Mouse (Mus musculus): ENCODE measurements around the gene Cyp2c54.
"Not testable (repeated sequence)": the region's sequence is repeated elsewhere in the genome, so short reads cannot be mapped to it uniquely, and the experiment has no call there.

Cyp2c54 gene

DNA sequence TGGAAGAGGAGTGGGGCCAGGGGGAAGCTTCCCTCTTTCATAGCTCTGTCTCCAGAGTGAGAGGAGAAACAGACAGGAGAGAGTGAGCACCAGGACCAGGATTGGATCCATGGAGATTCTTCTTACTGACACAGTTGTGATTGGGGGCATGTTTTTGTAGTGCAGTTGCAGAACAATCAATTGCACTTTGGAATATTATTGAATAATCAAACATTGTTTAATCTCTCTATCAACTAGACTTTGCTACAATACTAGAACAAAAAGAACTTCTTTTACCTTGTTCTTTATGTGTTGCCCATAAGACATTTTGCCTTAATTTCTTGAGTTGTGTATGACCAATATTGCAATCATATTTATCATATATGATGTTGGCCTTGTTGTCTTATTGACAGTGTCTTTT lies at the start of gene Cyp2c54:
Gene Cyp2c54, minus strand, starts transcription at position 127 of the 400 bp plus-strand sequence.
- in situ Hi-C loops (cut with MboI; ENCODE audit: low sequenced_read_pairs): no loop called here

DNA sequence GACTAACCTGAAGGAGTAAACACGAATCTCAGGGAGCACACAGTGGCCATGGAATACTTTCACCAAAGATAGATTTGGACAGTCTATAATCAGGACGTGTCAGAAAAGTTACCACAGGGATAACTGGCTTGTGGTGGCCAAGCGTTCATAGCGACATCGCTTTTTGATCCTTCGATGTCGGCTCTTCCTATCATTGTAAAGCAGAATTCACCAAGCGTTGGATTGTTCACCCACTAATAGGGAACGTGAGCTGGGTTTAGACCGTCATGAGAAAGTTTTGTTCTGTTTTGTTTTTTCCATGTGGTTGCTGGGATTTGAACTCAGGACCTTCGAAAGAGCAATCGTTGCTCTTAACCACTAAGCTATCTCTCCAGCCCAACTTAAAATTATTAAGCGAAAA lies 46.0 kb upstream of the Cyp2c54 start:
- in situ Hi-C loops (cut with MboI; ENCODE audit: low sequenced_read_pairs): not testable (repeated sequence)

DNA sequence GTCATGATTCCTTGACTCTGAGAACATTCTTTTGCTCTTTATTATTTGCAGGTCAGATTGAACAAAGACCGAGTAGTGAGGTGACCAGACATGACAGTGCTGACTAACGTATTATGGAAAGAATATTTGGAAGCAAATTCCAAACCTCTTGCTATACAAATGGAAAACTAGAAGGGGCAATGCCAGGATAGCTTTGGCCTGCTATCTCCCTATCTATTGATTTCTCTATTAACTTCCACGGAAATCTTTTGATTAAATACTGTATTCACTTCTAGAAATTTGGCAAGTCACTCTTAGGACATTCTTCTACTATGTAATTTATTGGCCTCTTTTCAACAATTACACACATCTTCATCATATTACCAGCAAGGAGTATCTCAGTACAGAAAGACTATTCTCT lies 17.5 kb upstream of the Cyp2c54 start:
- in situ Hi-C loops (cut with MboI; ENCODE audit: low sequenced_read_pairs): no loop called here

DNA sequence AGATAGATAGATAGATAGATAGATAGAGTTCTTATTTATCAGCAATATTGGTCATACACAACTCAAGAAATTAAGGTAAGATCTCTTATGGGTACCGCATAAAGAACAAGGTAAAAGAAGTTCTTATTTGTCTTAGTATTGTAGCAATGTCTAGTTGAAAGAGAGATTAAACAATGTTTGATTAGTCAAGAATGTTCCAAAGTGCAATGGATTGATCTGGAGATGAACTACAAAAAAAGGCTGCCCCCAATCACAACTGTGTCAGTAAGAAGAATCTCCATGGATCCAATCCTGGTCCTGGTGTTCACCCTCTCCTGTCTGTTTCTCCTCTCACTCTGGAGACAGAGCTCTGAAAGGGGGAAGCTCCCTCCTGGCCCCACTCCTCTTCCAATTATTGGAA lies 15.8 kb upstream of the Cyp2c54 start, which contains the start of gene Cyp2c50:
Gene Cyp2c50, plus strand, starts transcription at position 268 of the 400 bp plus-strand sequence.
- in situ Hi-C loops (cut with MboI; ENCODE audit: low sequenced_read_pairs): not testable (repeated sequence)

DNA sequence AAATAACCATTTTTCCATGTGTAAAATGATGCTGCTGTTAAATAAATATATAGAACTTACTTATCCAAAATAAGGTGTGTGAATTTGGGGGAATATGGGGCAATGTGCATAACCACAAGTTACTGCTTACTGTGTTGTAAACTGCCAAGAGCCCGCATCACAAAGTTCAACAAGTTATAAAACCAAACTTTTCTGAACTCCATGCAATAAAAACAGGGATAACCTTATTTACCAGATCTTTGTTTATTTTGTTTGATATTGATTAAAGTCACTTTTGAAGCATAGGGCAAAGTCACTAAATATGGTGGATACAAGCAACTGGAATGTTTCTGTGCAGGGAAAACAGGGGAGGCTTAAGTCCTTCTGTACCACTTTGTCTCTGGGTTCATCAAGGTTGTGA lies 14.8 kb upstream of the Cyp2c54 start:
- in situ Hi-C loops (cut with MboI; ENCODE audit: low sequenced_read_pairs): no loop called here

DNA sequence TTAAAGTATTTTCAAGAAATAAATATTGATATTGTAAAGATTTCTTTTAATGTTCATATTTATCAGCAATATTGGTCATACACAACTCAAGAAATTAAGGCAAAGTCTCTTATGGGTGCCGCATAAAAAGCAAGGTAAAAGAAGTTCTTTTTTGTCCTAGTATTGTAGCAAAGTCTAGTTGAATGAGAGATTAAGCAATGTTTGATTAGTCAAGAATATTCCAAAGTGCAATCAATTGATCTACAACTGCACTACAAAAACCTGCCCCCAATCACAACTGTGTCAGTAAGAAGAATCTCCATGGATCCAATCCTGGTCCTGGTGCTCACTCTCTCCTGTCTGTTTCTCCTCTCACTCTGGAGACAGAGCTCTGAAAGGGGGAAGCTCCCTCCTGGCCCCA lies 81.5 kb downstream of the Cyp2c54 start, which contains the start of gene Cyp2c37:
Gene Cyp2c37, plus strand, starts transcription at position 285 of the 400 bp plus-strand sequence.
- in situ Hi-C loops (cut with MboI; ENCODE audit: low sequenced_read_pairs): not testable (repeated sequence)

DNA sequence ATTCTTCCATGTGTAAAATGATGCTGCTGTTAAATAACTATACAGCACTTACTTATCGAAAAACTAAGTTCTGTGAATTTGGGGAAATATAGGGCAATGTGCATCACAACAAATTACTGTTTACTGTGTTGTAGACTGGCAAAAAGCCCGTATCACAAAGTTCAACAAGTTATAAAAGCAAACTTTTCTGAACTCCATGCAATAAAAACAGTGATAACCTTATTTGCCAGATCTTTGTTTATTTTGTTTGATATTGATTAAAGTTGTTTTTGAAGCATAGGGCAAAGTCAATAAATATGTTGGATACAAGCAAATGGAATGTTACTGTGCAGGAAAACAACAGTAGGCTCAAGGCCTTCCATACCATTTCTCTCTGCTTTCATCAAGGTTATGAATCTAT lies 84.2 kb downstream of the Cyp2c54 start:
- in situ Hi-C loops (cut with MboI; ENCODE audit: low sequenced_read_pairs): no loop called here

Measured in CH12F3 (cell line).